Comparison of ENCODE assay signal across 9 mouse cellular contexts in genomic region chr7:127771262-127771661, GRCm38 (mm10). TPM values are rescaled to one million over a fixed set of nuclear protein-coding genes. Genes with fewer than 3 reads are reported as not detected.
DNase-seq lines count a peak whose midpoint lies in the region; ATAC-seq and TF ChIP-seq lines count a peak whose summit lies in the region.
"Had no signal": no experiment of that assay in that cellular context is flagged by ENCODE, and none has a peak within 500 bp of the region (broad histone marks: within the 10 kb centered on the region; RNA-seq: fewer than 3 reads in every experiment).

No protein-coding gene starts in this region.

- peaks cover 16% of the 10 kb centered on the region for H3K36me3 ChIP-seq in heart, embryonic 10.5 days
- peaks cover 48% of the 10 kb centered on the region for H3K36me3 ChIP-seq in megakaryocyte, embryonic 14.5 days (replicated peaks; ENCODE audit: low read length)

- no peak for DNase-seq in heart, embryonic 10.5 days (ENCODE audit: low spot score)
- no peak for DNase-seq in heart, postnatal 14 days
- DNase-seq in ovary, adult 18-20 months (ENCODE audit: low spot score) = no peak
- no peak for DNase-seq in embryo, embryonic 10 days (ENCODE audit: low spot score)

- H3K4me1 ChIP-seq in heart, embryonic 10.5 days = peaks cover 44% of the 10 kb centered on the region
- peaks cover 80% of the 10 kb centered on the region for H3K4me1 ChIP-seq in megakaryocyte, embryonic 14.5 days
- H3K4me1 ChIP-seq in embryonic fibroblast, embryonic 13.5 days (ENCODE audit: control insufficient read depth, insufficient read depth, low read length) = no peaks in the 10 kb centered on the region; the same call in none of the 2 replicates
- H3K4me1 ChIP-seq in olfactory bulb, adult 2 months (ENCODE audit: control insufficient read depth, insufficient read depth, low read length) = peaks cover 23% of the 10 kb centered on the region

- intact Hi-C loops in heart, postnatal 14 days (cut with DNase I) = no loop called here

- peaks cover 11% of the 10 kb centered on the region; the same call in 1 of the 2 replicates for H3K27me3 ChIP-seq in heart, embryonic 10.5 days (ENCODE audit: insufficient read depth, poor library complexity, severe bottlenecking)
- no peaks in the 10 kb centered on the region for H3K27me3 ChIP-seq in megakaryocyte, embryonic 14.5 days (replicated peaks)

- peak overlapping the region; percentile 73 for H3K4me3 ChIP-seq in heart, embryonic 10.5 days
- peak overlapping the region; percentile 97 for H3K4me3 ChIP-seq in megakaryocyte, embryonic 14.5 days (replicated peaks)
- peak overlapping the region; percentile 81 for H3K4me3 ChIP-seq in embryonic fibroblast, embryonic 13.5 days (ENCODE audit: insufficient read depth, low read length)
- H3K4me3 ChIP-seq in olfactory bulb, adult 2 months (ENCODE audit: insufficient read depth, low read depth, low read length) = no peak overlapping the region

- WGBS in heart, embryonic 10.5 days = 67% methylated on average over 5 of the region's 5 CpGs
- WGBS in olfactory bulb, adult 2 months = 55% methylated on average over 5 of the region's 5 CpGs

- no peaks in the 10 kb centered on the region for H3K9me3 ChIP-seq in heart, embryonic 10.5 days
- no peaks in the 10 kb centered on the region for H3K9me3 ChIP-seq in megakaryocyte, embryonic 14.5 days

- H3K27ac ChIP-seq in heart, embryonic 10.5 days = no peak overlapping the region
- no peak overlapping the region for H3K27ac ChIP-seq in embryonic fibroblast, embryonic 13.5 days (ENCODE audit: insufficient read depth, low read length)
- H3K27ac ChIP-seq in olfactory bulb, adult 2 months (ENCODE audit: insufficient read depth, low read depth, low read length) = 0 out of 2 replicates have a peak overlapping the region, but pooled peaks have one; percentile 5

- no peak for ATAC-seq in megakaryocyte, adult 5-6 weeks (ENCODE audit: poor library complexity, severe bottlenecking)

- peak; percentile 40; the same call in 1 of the 2 replicates for TF ChIP-seq POLR2A in embryonic fibroblast, embryonic 13.5 days (IDR thresholded peaks at IDR 0.05; ENCODE audit: low read depth, low read length)
- no peak for TF ChIP-seq POLR2A in olfactory bulb, adult 2 months (IDR thresholded peaks at IDR 0.05; ENCODE audit: insufficient read depth, low read depth, low read length)

- TF ChIP-seq CTCF in embryonic fibroblast, embryonic 13.5 days (IDR thresholded peaks at IDR 0.05; ENCODE audit: borderline replicate concordance, insufficient read depth, low read length) = no peak
- TF ChIP-seq CTCF in olfactory bulb, adult 2 months (IDR thresholded peaks at IDR 0.05; ENCODE audit: insufficient read depth, low read depth, low read length) = no peak

RNA-seq across cellular contexts. Expression of gene Orai3, which starts 1.6 kb away (rescaled TPM):
- 12.9 and 19.8 TPM in 2 replicates for polyA plus RNA-seq in heart, embryonic 10.5 days (2016; fragmentation: Nextera tagmentation; extraction: Ambion mirVana)
- total RNA-seq in heart, postnatal 14 days (2021) = 10 to 100 TPM; 16.6 to 17.3 TPM
- 27.3 and 62.4 TPM in 2 replicates for polyA plus RNA-seq in megakaryocyte, embryonic 14.5 days (2012; ENCODE audit: insufficient read depth, low replicate concordance)
- 30.9 and 33.7 TPM in 2 replicates for total RNA-seq in megakaryocyte, adult 5-6 weeks (2015)
- 29.5 and 32.7 TPM in 2 replicates for total RNA-seq in megakaryocyte, adult 5-6 weeks (2017)
- polyA plus RNA-seq in embryonic fibroblast, embryonic 13.5 days (2011; ENCODE audit: insufficient read length, low read depth, missing spikeins) = 19.8 and 23.3 TPM in 2 replicates
- not detected in 2 replicates for polyA plus RNA-seq in olfactory bulb, adult 2 months (2012; ENCODE audit: insufficient read depth, insufficient read length, low replicate concordance, missing spikeins)

RNA-seq across cellular contexts. Expression of gene Setd1a, which starts 5.2 kb away (rescaled TPM):
- 13.2 and 23.7 TPM in 2 replicates for polyA plus RNA-seq in heart, embryonic 10.5 days (2016; fragmentation: Nextera tagmentation; extraction: Ambion mirVana)
- total RNA-seq in heart, postnatal 14 days (2021) = 10 to 100 TPM; 21.0 to 22.3 TPM
- polyA plus RNA-seq in megakaryocyte, embryonic 14.5 days (2012; ENCODE audit: insufficient read depth, low replicate concordance) = 32.9 and 47.6 TPM in 2 replicates
- total RNA-seq in megakaryocyte, adult 5-6 weeks (2015) = 35.2 and 43.3 TPM in 2 replicates
- total RNA-seq in megakaryocyte, adult 5-6 weeks (2017) = 7.7 and 9.8 TPM in 2 replicates
- polyA plus RNA-seq in embryonic fibroblast, embryonic 13.5 days (2011; ENCODE audit: insufficient read length, low read depth, missing spikeins) = 29.3 and 33.8 TPM in 2 replicates
- polyA plus RNA-seq in olfactory bulb, adult 2 months (2012; ENCODE audit: insufficient read depth, insufficient read length, low replicate concordance, missing spikeins) = 526 TPM in 1 of 2 replicates, not detected in the other

RNA-seq across cellular contexts. Expression of gene Gm49388, which starts 14.1 kb away (rescaled TPM):
- not detected in 2 replicates for polyA plus RNA-seq in heart, embryonic 10.5 days (2016; fragmentation: Nextera tagmentation; extraction: Ambion mirVana)
- 1 to 10 TPM; 2.7 to 3.0 TPM for total RNA-seq in heart, postnatal 14 days (2021)
- not detected in 2 replicates for polyA plus RNA-seq in megakaryocyte, embryonic 14.5 days (2012; ENCODE audit: insufficient read depth, low replicate concordance)
- not detected in 2 replicates for total RNA-seq in megakaryocyte, adult 5-6 weeks (2015)
- total RNA-seq in megakaryocyte, adult 5-6 weeks (2017) = not detected in 2 replicates
- not detected in 2 replicates for polyA plus RNA-seq in embryonic fibroblast, embryonic 13.5 days (2011; ENCODE audit: insufficient read length, low read depth, missing spikeins)
- not detected in 2 replicates for polyA plus RNA-seq in olfactory bulb, adult 2 months (2012; ENCODE audit: insufficient read depth, insufficient read length, low replicate concordance, missing spikeins)
- polyA plus RNA-seq: erythroblast, embryonic 14.5 days had no signal

RNA-seq across cellular contexts. Expression of gene Fbxl19, which starts 26.9 kb away (rescaled TPM):
- 3.4 and 4.8 TPM in 2 replicates for polyA plus RNA-seq in heart, embryonic 10.5 days (2016; fragmentation: Nextera tagmentation; extraction: Ambion mirVana)
- 1 to 10 TPM; 4.8 to 5.7 TPM for total RNA-seq in heart, postnatal 14 days (2021)
- polyA plus RNA-seq in megakaryocyte, embryonic 14.5 days (2012; ENCODE audit: insufficient read depth, low replicate concordance) = 54.6 and 102 TPM in 2 replicates
- total RNA-seq in megakaryocyte, adult 5-6 weeks (2015) = 2.1 TPM in 2 replicates
- total RNA-seq in megakaryocyte, adult 5-6 weeks (2017) = 5.8 and 6.2 TPM in 2 replicates
- 16.0 and 17.8 TPM in 2 replicates for polyA plus RNA-seq in embryonic fibroblast, embryonic 13.5 days (2011; ENCODE audit: insufficient read length, low read depth, missing spikeins)
- polyA plus RNA-seq in olfactory bulb, adult 2 months (2012; ENCODE audit: insufficient read depth, insufficient read length, low replicate concordance, missing spikeins) = not detected in 2 replicates

RNA-seq across cellular contexts. Expression of gene Hsd3b7, which starts 29.1 kb away (rescaled TPM):
- 14.9 and 17.1 TPM in 2 replicates for polyA plus RNA-seq in heart, embryonic 10.5 days (2016; fragmentation: Nextera tagmentation; extraction: Ambion mirVana)
- total RNA-seq in heart, postnatal 14 days (2021) = 10 to 100 TPM; 14.9 to 18.4 TPM
- polyA plus RNA-seq in megakaryocyte, embryonic 14.5 days (2012; ENCODE audit: insufficient read depth, low replicate concordance) = 13.9 and 53.3 TPM in 2 replicates
- total RNA-seq in megakaryocyte, adult 5-6 weeks (2015) = 27.0 and 30.9 TPM in 2 replicates
- 28.5 and 28.7 TPM in 2 replicates for total RNA-seq in megakaryocyte, adult 5-6 weeks (2017)
- 8.0 and 9.4 TPM in 2 replicates for polyA plus RNA-seq in embryonic fibroblast, embryonic 13.5 days (2011; ENCODE audit: insufficient read length, low read depth, missing spikeins)
- polyA plus RNA-seq in olfactory bulb, adult 2 months (2012; ENCODE audit: insufficient read depth, insufficient read length, low replicate concordance, missing spikeins) = not detected in 2 replicates

Comparison
In these comparisons a context has a peak if more than half of its experiments do, and no peak if none do; other contexts are left out.
1. RNA of gene Orai3, which starts 1.6 kb away (polyA plus RNA-seq): 27.3 to 62.4 TPM in megakaryocyte, embryonic 14.5 days, 12.9 to 19.8 TPM in heart, embryonic 10.5 days and 19.8 to 23.3 TPM in embryonic fibroblast, embryonic 13.5 days; not detected in olfactory bulb, adult 2 months; every median in the first group is over 10 times any median in the second.